Mouse (Mus musculus) erythroid progenitor cell, adult 5-6 weeks (primary cell): ENCODE results near the gene Lrch1. TPM values are rescaled to one million over a fixed set of nuclear protein-coding genes. Genes with fewer than 3 reads are reported as not detected.

Source experiments
- ATAC-seq: replicated peaks from 2 replicates; pipeline ENCODE4 v1.8.0; 2016; ENCODE audit warnings: moderate number of reproducible peaks, mild to moderate bottlenecking, moderate TSS enrichment, inconsistent platforms; ENCODE audit not compliant: poor library complexity, low FRiP score, severe bottlenecking
- total RNA-seq, 2 experiments: library from RNA; stranded (forward) in 1 of 2; stranded (reverse) in 1 of 2; fragments of 150-400 nt in 1 of 2; fragments of 186-747, 209-891 nt in 1 of 2; gene quantifications; 2 replicates each; pipeline versions ENCODE4 v1.2.3 to v1.2.4; 2015 to 2017; ENCODE audit warnings: low replicate concordance in 2 of 2

The Lrch1 gene
- total RNA-seq, 2 experiments from 2014 or later, result 10.5 to 16.3 TPM

- no peak for ATAC-seq
Observed at GRCm38 (mm10) chr14:74867076-74868042, 80.3 kb downstream of the Lrch1 start.

- no peak for ATAC-seq
Observed at GRCm38 (mm10) chr14:74865738-74866137, 81.9 kb downstream of the Lrch1 start.

GRCm38 (mm10) chr14:74864805-74865483, 82.7 kb downstream of the Lrch1 start:
- ATAC-seq, result no peak

GRCm38 (mm10) chr14:74861456-74861855, 86.2 kb downstream of the Lrch1 start:
- ATAC-seq, result no peak

- ATAC-seq, result no peak
Observed at GRCm38 (mm10) chr14:74859154-74859553, 88.5 kb downstream of the Lrch1 start.

- ATAC-seq, result no peak
Observed at GRCm38 (mm10) chr14:74855429-74855828, 92.2 kb downstream of the Lrch1 start.

GRCm38 (mm10) chr14:74853759-74854100, 93.9 kb downstream of the Lrch1 start:
- no peak for ATAC-seq

- ATAC-seq, result no peak
Observed at GRCm38 (mm10) chr14:74852965-74853758, 94.5 kb downstream of the Lrch1 start.

GRCm38 (mm10) chr14:74851866-74852265, 95.8 kb downstream of the Lrch1 start:
- no peak for ATAC-seq

GRCm38 (mm10) chr14:74849020-74849419, 98.7 kb downstream of the Lrch1 start:
- no peak for ATAC-seq

- ATAC-seq, result no peak
Observed at GRCm38 (mm10) chr14:74848224-74848623, 99.5 kb downstream of the Lrch1 start.

GRCm38 (mm10) chr14:74847311-74848133, 100.2 kb downstream of the Lrch1 start:
- 0 out of 2 replicates have a peak, but pooled peaks have one; percentile 49 for ATAC-seq

- no peak for ATAC-seq
Observed at GRCm38 (mm10) chr14:74846668-74847067, 101.0 kb downstream of the Lrch1 start.

GRCm38 (mm10) chr14:74845661-74846274, 101.9 kb downstream of the Lrch1 start:
- no peak for ATAC-seq

- ATAC-seq, result no peak
Observed at GRCm38 (mm10) chr14:74841708-74842107, 106.0 kb downstream of the Lrch1 start.

- ATAC-seq, result no peak
Observed at GRCm38 (mm10) chr14:74841297-74841696, 106.4 kb downstream of the Lrch1 start.

- no peak for ATAC-seq
Observed at GRCm38 (mm10) chr14:74840820-74841219, 106.9 kb downstream of the Lrch1 start.

GRCm38 (mm10) chr14:74840328-74840727, 107.3 kb downstream of the Lrch1 start:
- ATAC-seq, result no peak

GRCm38 (mm10) chr14:74838816-74839215, 108.9 kb downstream of the Lrch1 start:
- no peak for ATAC-seq
